8 mouse cellular contexts compared by ENCODE assay signal in genomic region chr3:121952041-121952591, GRCm38 (mm10). TPM values are rescaled to one million over a fixed set of nuclear protein-coding genes. Genes with fewer than 3 reads are reported as not detected.
DNase-seq lines count a peak whose midpoint lies in the region; ATAC-seq and TF ChIP-seq lines count a peak whose summit lies in the region.

Gene Arhgap29, plus strand, starts transcription at chr3:121952541.

- ATAC-seq in heart, embryonic 14.5 days (ENCODE audit: insufficient number of reproducible peaks, insufficient read depth, low FRiP score, low read depth): no peak
- ATAC-seq in stomach, embryonic 15.5 days (ENCODE audit: insufficient read depth, low FRiP score, low read depth): no peak

- peak within 1 kb of the TSS; percentile 92 for H3K9ac ChIP-seq in heart, embryonic 14.5 days (ENCODE audit: low read length)
- H3K9ac ChIP-seq in stomach, embryonic 15.5 days: peak within 1 kb of the TSS; percentile 51

- H3K27ac ChIP-seq in layer of hippocampus, adult 2 months: peak within 1 kb of the TSS; percentile 83
- no peak within 1 kb of the TSS for H3K27ac ChIP-seq in cortical plate, adult 2 months (ENCODE audit: insufficient read depth, low read length)
- H3K27ac ChIP-seq in heart, embryonic 14.5 days (replicated peaks in 1 of 2; ENCODE audit: control insufficient read depth in 1 of 2, insufficient read depth in 1 of 2, low read depth in 2 of 2, low read length in 2 of 2): peak within 1 kb of the TSS; percentile 78 to 83
- peak within 1 kb of the TSS; percentile 67 for H3K27ac ChIP-seq in stomach, embryonic 15.5 days

- H3K36me3 ChIP-seq in heart, embryonic 14.5 days (ENCODE audit: control insufficient read depth, insufficient read depth, low read length): no peaks in the 10 kb centered on the region
- H3K36me3 ChIP-seq in stomach, embryonic 15.5 days: no peaks in the 10 kb centered on the region

- H3K4me1 ChIP-seq in cortical plate, adult 2 months (ENCODE audit: control insufficient read depth, insufficient read depth, low read length): no peaks in the 10 kb centered on the region
- 0 out of 4 replicates have a peak, but pooled peaks cover 0 to 2% of the 10 kb centered on the region in 2 experiments for H3K4me1 ChIP-seq in heart, embryonic 14.5 days (ENCODE audit: control insufficient read depth in 2 of 2, insufficient read depth in 2 of 2, low read length in 2 of 2)
- H3K4me1 ChIP-seq in stomach, embryonic 15.5 days: no peaks in the 10 kb centered on the region

- peak within 1 kb of the TSS; percentile 77 for H3K4me2 ChIP-seq in heart, embryonic 14.5 days (ENCODE audit: low read length)
- H3K4me2 ChIP-seq in stomach, embryonic 15.5 days: peak within 1 kb of the TSS; percentile 77

- H3K27me3 ChIP-seq in heart, embryonic 14.5 days (ENCODE audit: control insufficient read depth, insufficient read depth, low read length): no peaks in the 10 kb centered on the region
- no peaks in the 10 kb centered on the region for H3K27me3 ChIP-seq in stomach, embryonic 15.5 days (replicated peaks)

- H3K9me3 ChIP-seq in heart, embryonic 14.5 days (ENCODE audit: control insufficient read depth, low read length): peaks cover 4% of the 10 kb centered on the region; the same call in 1 of the 2 replicates
- no peaks in the 10 kb centered on the region for H3K9me3 ChIP-seq in stomach, embryonic 15.5 days

- WGBS in heart, embryonic 14.5 days: 87% methylated on average over 8 of the region's 8 CpGs
- WGBS in stomach, embryonic 15.5 days: 87% methylated on average over 8 of the region's 8 CpGs

- TF ChIP-seq CTCF in layer of hippocampus, adult 2 months (conservative IDR thresholded peaks at IDR 0.05): no peak
- TF ChIP-seq CTCF in cortical plate, adult 2 months (IDR thresholded peaks at IDR 0.05; ENCODE audit: extremely low read depth, insufficient read depth, low read length): no peak

- H3K4me3 ChIP-seq in layer of hippocampus, adult 2 months: peak within 1 kb of the TSS; percentile 59
- H3K4me3 ChIP-seq in cortical plate, adult 2 months (ENCODE audit: insufficient read depth, low read length): peak within 1 kb of the TSS; percentile 44
- H3K4me3 ChIP-seq in heart, embryonic 14.5 days (ENCODE audit: control insufficient read depth in 1 of 2, insufficient read depth in 1 of 2, low read depth in 1 of 2, low read length in 2 of 2): peak within 1 kb of the TSS; percentile 90 to 94
- H3K4me3 ChIP-seq in stomach, embryonic 15.5 days (replicated peaks): peak within 1 kb of the TSS; percentile 76

- TF ChIP-seq POLR2A in cortical plate, adult 2 months (IDR thresholded peaks at IDR 0.05; ENCODE audit: extremely low read depth, insufficient read depth, low read length): no peak

- DNase-seq in layer of hippocampus, adult 2 months (ENCODE audit: low spot score in 2 of 2): no peak
- no peak for DNase-seq in layer of hippocampus, adult 9-10 months (ENCODE audit: low spot score)
- DNase-seq in left cerebral cortex, postnatal 4 days: no peak
- no peak for DNase-seq in right cerebral cortex, adult 18-20 months
- no peak for DNase-seq in urinary bladder, adult 18-20 months (ENCODE audit: low spot score in 2 of 2)

- intact Hi-C loops in left cerebral cortex, postnatal 4 days (cut with DNase I): no loop called here

RNA-seq across cellular contexts. Expression of gene Arhgap29, which starts in this region (rescaled TPM):
- total RNA-seq in layer of hippocampus, adult 2 months (2021): 10 to 100 TPM; 14.0 to 16.9 TPM
- polyA plus RNA-seq in cortical plate, adult 2 months (2012; rRNA removed): 16.1 and 16.8 TPM in 2 replicates
- polyA plus RNA-seq in heart, embryonic 14.5 days (2014; fragmentation: Nextera tagmentation; extraction: Ambion mirVana): 65.1 and 68.4 TPM in 2 replicates
- 10 to 100 TPM; 50.7 to 56.0 TPM for total RNA-seq in left cerebral cortex, postnatal 4 days (2021)
- 39.4 and 42.8 TPM in 2 replicates for polyA plus RNA-seq in stomach, embryonic 15.5 days (2015; fragmentation: Nextera tagmentation; extraction: Ambion mirVana)
